Mouse (Mus musculus) megakaryocyte, embryonic 14.5 days (primary cell): ENCODE data around the gene Immt.

Experiments used
- FLI1 ChIP-seq: IDR thresholded peaks from 2 replicates; pipeline ENCODE4 v1.6.1; 2012; ENCODE audit warnings: low read length, inconsistent platforms, mixed read lengths
- GATA1 ChIP-seq: IDR thresholded peaks from 3 replicates; pipeline ENCODE4 v1.6.1; 2012; ENCODE audit warnings: mixed read lengths, low read length, inconsistent platforms, borderline replicate concordance

- no peak for TF ChIP-seq FLI1
- no peak for TF ChIP-seq GATA1
Observed at GRCm38 (mm10) chr6:71801714-71802094, 29.4 kb upstream of the Immt start.
